Mouse (Mus musculus) ES-E14 (cell line): ENCODE measurements around the gene Ptprt. TPM values are rescaled to one million over a fixed set of nuclear protein-coding genes. Genes with fewer than 3 reads are reported as not detected.

ENCODE experiments used
- DNase-seq: peaks from one replicate; pipeline ENCODE4 v3.0.0-alpha.2; 2013; ENCODE audit warnings: low read depth, low spot score
- H3K27ac ChIP-seq: 2 replicates; pipeline ENCODE4 v1.5.1; 2012; ENCODE audit warnings: low read depth, mild to moderate bottlenecking, low read length, moderate library complexity, mixed read lengths; ENCODE audit not compliant: poor library complexity, insufficient read depth, severe bottlenecking
- H3K36me3 ChIP-seq: 2 replicates; pipeline ENCODE4 v1.6.1; 2012; ENCODE audit warnings: mild to moderate bottlenecking, low read length, moderate library complexity, mixed read lengths; ENCODE audit not compliant: control insufficient read depth, poor library complexity, insufficient read depth, severe bottlenecking
- H3K4me1 ChIP-seq, 2 experiments: fragments of 150-350 bp in 1 of 2; sonication (generic) in 1 of 2; 2 replicates each; pipeline ENCODE4 v1.6.1; 2012; ENCODE audit warnings: low read length in 2 of 2, mild to moderate bottlenecking in 1 of 2, mixed read lengths in 1 of 2; ENCODE audit not compliant: control insufficient read depth in 2 of 2, insufficient read depth in 2 of 2, poor library complexity in 1 of 2
- H3K4me3 ChIP-seq, 2 experiments: fragments of 150-350 bp in 1 of 2; sonication (generic) in 1 of 2; 2 replicates each; pipeline ENCODE4 v1.5.1; 2012; ENCODE audit warnings: low read length in 2 of 2, low read depth in 1 of 2, mild to moderate bottlenecking in 1 of 2, mixed read lengths in 1 of 2; ENCODE audit not compliant: insufficient read depth in 1 of 2, poor library complexity in 1 of 2, severe bottlenecking in 1 of 2
- H3K9ac ChIP-seq: 2 replicates; pipeline ENCODE4 v1.6.1; 2012; ENCODE audit warnings: low read depth, mild to moderate bottlenecking, low read length, mixed read lengths; ENCODE audit not compliant: poor library complexity, insufficient read depth, severe bottlenecking
- H3K9me3 ChIP-seq: fragments of 150-350 bp; sonication (generic); 2 replicates; pipeline ENCODE4 v1.6.1; 2012; ENCODE audit warnings: low read depth, mild to moderate bottlenecking, low read length; ENCODE audit not compliant: control insufficient read depth, insufficient read depth
- CHD2 ChIP-seq: IDR thresholded peaks from 2 replicates; pipeline ENCODE4 v1.6.1; 2014; ENCODE audit warnings: mild to moderate bottlenecking, low read depth, low read length, inconsistent platforms
- HCFC1 ChIP-seq: IDR thresholded peaks from 2 replicates; pipeline ENCODE4 v1.6.1; 2012; ENCODE audit warnings: low read length, inconsistent platforms, borderline replicate concordance; ENCODE audit not compliant: insufficient read depth
- MAFK ChIP-seq: IDR thresholded peaks from 2 replicates; pipeline ENCODE4 v1.6.1; 2014; ENCODE audit warnings: mild to moderate bottlenecking, low read depth, low read length, inconsistent platforms; ENCODE audit not compliant: insufficient read depth
- ZC3H11A ChIP-seq: IDR thresholded peaks from 2 replicates; pipeline ENCODE4 v1.6.1; 2012; ENCODE audit warnings: low read depth, mild to moderate bottlenecking, inconsistent platforms, low read length, borderline replicate concordance
- ZNF384 ChIP-seq: IDR thresholded peaks from 2 replicates; pipeline ENCODE4 v1.6.1; 2012; ENCODE audit warnings: low read depth, low read length, inconsistent platforms
- in situ Hi-C, 2 experiments: fragments of 600-800 bp; cut with MboI; formaldehyde crosslinking; loops; one replicate each; pipeline ENCODE4 v1.15.1; 2025; ENCODE audit warnings: low sequenced_read_pairs in 2 of 2, inconsistent platforms in 1 of 2; ENCODE audit not compliant: unreplicated experiment in 2 of 2
- total RNA-seq: library from RNA; depleted of rRNA; stranded (reverse); fragments of 300-350 nt; gene quantifications from 2 replicates; pipeline ENCODE4 v1.2.3, GENCODE M21; 2012

Gene Ptprt
- total RNA-seq, 1 experiment = 0.40 TPM

GRCm38 (mm10) chr2:162217896-162218295, 443.1 kb downstream of the Ptprt start:
- TF ChIP-seq MAFK (no peak), HCFC1 (no peak), ZC3H11A (no peak), ZNF384 (no peak), CHD2 (no peak)
- Histone ChIP-seq H3K36me3 (no peaks in the 10 kb centered on the region), H3K4me3 (no peak overlapping the region)

GRCm38 (mm10) chr2:162212397-162212796, 448.6 kb downstream of the Ptprt start:
- in situ Hi-C loops = no loop called here
- DNase-seq = no peak
- H3K36me3 ChIP-seq = no peaks in the 10 kb centered on the region
- H3K9me3 ChIP-seq = no peaks in the 10 kb centered on the region
- no peak overlapping the region for H3K4me3 ChIP-seq
- no peak overlapping the region for H3K27ac ChIP-seq
- no peak for TF ChIP-seq CHD2
- no peak for TF ChIP-seq ZC3H11A
- TF ChIP-seq MAFK = no peak
- H3K9ac ChIP-seq = no peak overlapping the region
- H3K4me1 ChIP-seq = no peaks in the 10 kb centered on the region

More at GRCm38 (mm10) chr2:162217896-162218295, 443.1 kb downstream of the Ptprt start:
- no peak overlapping the region for H3K9ac ChIP-seq
- in situ Hi-C loops = no loop called here
- no peak overlapping the region for H3K27ac ChIP-seq
- no peak for DNase-seq
- no peaks in the 10 kb centered on the region for H3K4me1 ChIP-seq
- no peaks in the 10 kb centered on the region for H3K9me3 ChIP-seq

- H3K4me3 ChIP-seq = no peak overlapping the region
These were observed 450.4 kb downstream of the Ptprt start for GRCm38 (mm10) chr2:162210564-162210963.

GRCm38 (mm10) chr2:162197316-162197715, 463.6 kb downstream of the Ptprt start:
- H3K4me1 ChIP-seq = no peaks in the 10 kb centered on the region
- H3K36me3 ChIP-seq = no peaks in the 10 kb centered on the region
- H3K4me3 ChIP-seq = no peak overlapping the region
- H3K9ac ChIP-seq = no peak overlapping the region
- in situ Hi-C loops = no loop called here
- TF ChIP-seq HCFC1 (no peak), ZNF384 (no peak), CHD2 (no peak), MAFK (no peak), ZC3H11A (no peak)
- H3K27ac ChIP-seq = no peak overlapping the region
- no peaks in the 10 kb centered on the region for H3K9me3 ChIP-seq
- DNase-seq = no peak

More at GRCm38 (mm10) chr2:162210564-162210963, 450.4 kb downstream of the Ptprt start:
- Histone ChIP-seq H3K9me3 (no peaks in the 10 kb centered on the region), H3K9ac (no peak overlapping the region), H3K4me1 (no peaks in the 10 kb centered on the region), H3K36me3 (no peaks in the 10 kb centered on the region), H3K27ac (no peak overlapping the region)
- in situ Hi-C loops = no loop called here
- no peak for DNase-seq
- TF ChIP-seq ZC3H11A (no peak), CHD2 (no peak), ZNF384 (no peak), MAFK (no peak), HCFC1 (no peak)

GRCm38 (mm10) chr2:162182621-162183475, 478.1 kb downstream of the Ptprt start:
- H3K9me3 ChIP-seq = no peaks in the 10 kb centered on the region
- H3K4me1 ChIP-seq = no peaks in the 10 kb centered on the region
- in situ Hi-C loops = no loop called here
- no peak overlapping the region for H3K27ac ChIP-seq
- TF ChIP-seq MAFK (no peak), CHD2 (no peak), HCFC1 (no peak), ZNF384 (no peak), ZC3H11A (no peak)
- H3K4me3 ChIP-seq = no peak overlapping the region
- no peak for DNase-seq
- no peak overlapping the region for H3K9ac ChIP-seq
- H3K36me3 ChIP-seq = no peaks in the 10 kb centered on the region
